Mouse (Mus musculus) kidney, postnatal 0 days (tissue): ENCODE data around the gene Arhgap11a. TPM values are rescaled to one million over a fixed set of nuclear protein-coding genes. Genes with fewer than 3 reads are reported as not detected.
A peak's percentile ranks its signal among the peaks of the same experiment; 100 is the strongest.

Experiments used
- ATAC-seq: fragments of 200-750 bp; cut with Nextera tagmentation; replicated peaks from 2 replicates; pipeline ENCODE4 v1.8.0; 2017; ENCODE audit warnings: low read depth, moderate number of reproducible peaks, moderate TSS enrichment, moderate library complexity; ENCODE audit not compliant: low FRiP score
- DNase-seq: peaks from one replicate; pipeline ENCODE4 v3.0.0-alpha.2; 2016; ENCODE audit warnings: low spot score
- H3K27ac ChIP-seq: fragments of 300-500 bp; sonication (generic); 2 replicates; pipeline ENCODE4 v1.5.1; 2014; ENCODE audit warnings: mild to moderate bottlenecking
- H3K27me3 ChIP-seq: fragments of 300-500 bp; sonication (generic); 2 replicates; pipeline ENCODE4 v1.6.1; 2014; ENCODE audit warnings: low read length, mixed read lengths; ENCODE audit not compliant: insufficient read depth
- H3K36me3 ChIP-seq: fragments of 300-500 bp; sonication (generic); 2 replicates; pipeline ENCODE4 v1.6.1; 2014; ENCODE audit warnings: low read length, mixed read lengths; ENCODE audit not compliant: insufficient read depth
- H3K4me1 ChIP-seq: fragments of 300-500 bp; sonication (generic); replicated peaks from 2 replicates; pipeline ENCODE4 v1.6.1; 2014; ENCODE audit warnings: antibody characterized with exemption, low read length, mixed read lengths; ENCODE audit not compliant: insufficient read depth
- H3K4me2 ChIP-seq: fragments of 300-500 bp; sonication (generic); 2 replicates; pipeline ENCODE4 v1.6.1; 2014; ENCODE audit warnings: mild to moderate bottlenecking, low read length, moderate library complexity, mixed read lengths
- H3K4me3 ChIP-seq: fragments of 300-500 bp; sonication (generic); replicated peaks from 2 replicates; pipeline ENCODE4 v1.5.1; 2014; ENCODE audit warnings: low read depth, low read length
- H3K9ac ChIP-seq: fragments of 300-500 bp; sonication (generic); 2 replicates; pipeline ENCODE4 v1.6.1; 2014; ENCODE audit warnings: low read depth, low read length
- H3K9me3 ChIP-seq: fragments of 300-500 bp; sonication (generic); replicated peaks from 2 replicates; pipeline ENCODE4 v1.6.1; 2016; ENCODE audit warnings: low read length, inconsistent platforms, mixed read lengths
- CTCF ChIP-seq: IDR thresholded peaks from 2 replicates; pipeline ENCODE4 v1.5.1; 2016; ENCODE audit warnings: antibody characterized with exemption, low read depth, mild to moderate bottlenecking, moderate library complexity
- WGBS: fragments of 180-500 bp; shearing (Covaris S2); extraction: QIAGEN DNeasy Blood & Tissue Kit; methylation state at CpG from one replicate; pipeline ENCODE4 v1.1.7; 2014; 5-methylcytosine and 5-hydroxymethylcytosine counted together
- polyA plus RNA-seq: library from polyadenylated mRNA; unstranded; fragments of >200 nt; fragmentation: Nextera tagmentation; extraction: Ambion mirVana; gene quantifications from 2 replicates; pipeline ENCODE4 v1.2.1, GENCODE M21; 2015

Gene Arhgap11a
- polyA plus RNA-seq = 11.7 and 12.5 TPM in 2 replicates

DNA sequence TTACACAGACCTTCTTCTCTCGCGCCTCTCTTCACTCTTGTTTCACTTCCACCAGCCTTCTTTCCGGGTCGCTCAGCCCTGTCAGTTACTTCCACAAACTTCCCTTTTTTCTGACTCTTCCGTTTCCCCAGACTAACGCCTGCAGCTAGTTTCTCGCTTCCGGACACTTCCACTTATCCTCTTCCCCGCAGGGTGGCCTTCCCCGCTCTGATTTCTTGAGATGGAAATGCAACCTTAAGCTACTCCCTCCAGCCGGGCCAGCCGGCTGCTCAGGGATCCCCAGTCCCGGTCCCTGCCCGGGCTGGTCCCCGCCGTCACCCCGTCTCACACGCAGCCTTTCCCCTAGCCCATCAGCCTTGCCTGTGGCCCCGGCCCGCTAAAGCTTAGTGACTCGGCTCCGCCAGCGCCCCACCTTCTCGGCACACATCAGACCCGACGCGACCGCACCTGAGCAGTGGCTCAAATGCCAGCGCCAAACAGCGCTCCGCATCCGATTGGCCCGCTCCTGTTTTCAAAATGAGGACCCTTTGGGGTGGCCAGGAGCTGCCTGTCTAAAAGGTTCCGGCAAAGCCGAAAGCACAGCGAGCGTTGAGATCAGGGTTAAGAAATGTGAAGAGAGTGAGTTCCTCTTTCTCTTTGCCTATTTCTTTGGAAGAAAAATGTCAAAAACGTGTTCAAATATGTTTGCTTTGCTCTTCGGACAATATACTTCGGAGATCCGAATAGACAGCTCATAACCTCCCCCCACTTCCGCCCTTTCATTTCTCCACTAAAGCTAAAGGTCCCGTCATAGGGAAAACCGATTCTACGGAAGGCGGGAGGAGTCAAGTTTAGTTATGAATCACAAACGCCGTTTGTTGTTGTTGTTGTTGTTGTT is at the start of gene Arhgap11a:
Gene Arhgap11a, minus strand, starts transcription at position 417 of the 877 bp plus-strand sequence.
- peak within 1 kb of the TSS; percentile 90 for H3K4me3 ChIP-seq
- DNase-seq (peak; percentile 98), ATAC-seq (peak; percentile 98)
- H3K9me3 ChIP-seq = no peaks in the 10 kb centered on the region
- H3K4me1 ChIP-seq = peaks cover 9% of the 10 kb centered on the region; the same call in 1 of the 2 replicates
- peak within 1 kb of the TSS; percentile 76 for H3K4me2 ChIP-seq
- no peaks in the 10 kb centered on the region for H3K27me3 ChIP-seq
- WGBS = under 1% methylated on average over 48 of the region's 48 CpGs
- TF ChIP-seq CTCF = no peak
- no peaks in the 10 kb centered on the region for H3K36me3 ChIP-seq
- H3K9ac ChIP-seq = peak within 1 kb of the TSS; percentile 63
- H3K27ac ChIP-seq = peak within 1 kb of the TSS; percentile 79

- DNase-seq = no peak
- Histone ChIP-seq H3K9me3 (no peaks in the 10 kb centered on the region), H3K27ac (no peak overlapping the region), H3K27me3 (no peaks in the 10 kb centered on the region), H3K4me3 (no peak overlapping the region), H3K36me3 (no peaks in the 10 kb centered on the region), H3K4me1 (no peaks in the 10 kb centered on the region), H3K9ac (no peak overlapping the region), H3K4me2 (no peak overlapping the region)
- no peak for TF ChIP-seq CTCF
- ATAC-seq = no peak
- 78% methylated on average over 10 of the region's 12 CpGs for WGBS
Observed at GRCm38 (mm10) chr2:113893385-113894122, 45.1 kb upstream of the Arhgap11a start.

DNA sequence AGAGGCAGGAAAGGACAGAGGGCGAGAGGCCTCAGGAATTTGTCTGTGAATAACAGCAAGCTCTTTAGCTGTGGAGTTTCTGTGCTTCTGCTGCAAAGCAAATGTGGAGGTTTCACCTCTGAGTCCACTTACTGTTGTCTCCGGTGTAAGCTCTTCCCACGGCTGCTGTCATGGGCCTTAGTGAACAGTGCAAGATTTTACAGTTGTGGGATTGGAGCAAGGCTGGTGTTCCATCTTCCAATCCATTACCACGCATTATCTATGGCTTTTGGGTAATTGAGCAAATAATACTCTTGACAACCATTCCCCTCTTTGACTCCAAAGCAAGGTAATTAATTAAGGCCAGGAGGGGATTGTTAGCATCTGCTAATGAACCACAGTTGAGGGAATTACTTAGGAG is 38.7 kb upstream of the Arhgap11a start:
- H3K36me3 ChIP-seq = no peaks in the 10 kb centered on the region
- no peak for ATAC-seq
- no peak for DNase-seq
- H3K4me2 ChIP-seq = no peak overlapping the region
- H3K9me3 ChIP-seq = no peaks in the 10 kb centered on the region
- H3K27me3 ChIP-seq = no peaks in the 10 kb centered on the region
- no peak for TF ChIP-seq CTCF
- H3K4me3 ChIP-seq = no peak overlapping the region
- no peak overlapping the region for H3K27ac ChIP-seq
- 79% methylated on average over 4 of the region's 4 CpGs for WGBS
- H3K9ac ChIP-seq = no peak overlapping the region
- no peaks in the 10 kb centered on the region for H3K4me1 ChIP-seq

GRCm38 (mm10) chr2:113886061-113886460 is 37.6 kb upstream of the Arhgap11a start:
- Histone ChIP-seq H3K9me3 (no peaks in the 10 kb centered on the region), H3K27me3 (no peaks in the 10 kb centered on the region), H3K4me1 (no peaks in the 10 kb centered on the region), H3K36me3 (no peaks in the 10 kb centered on the region), H3K4me3 (no peak overlapping the region), H3K27ac (no peak overlapping the region), H3K9ac (no peak overlapping the region), H3K4me2 (no peak overlapping the region)
- ATAC-seq (no peak), DNase-seq (no peak)
- 40% methylated on average over 1 of the region's 1 CpGs for WGBS
- TF ChIP-seq CTCF = no peak

GRCm38 (mm10) chr2:113870115-113870514 is 21.7 kb upstream of the Arhgap11a start:
- H3K36me3 ChIP-seq = no peaks in the 10 kb centered on the region
- TF ChIP-seq CTCF = no peak
- no peak overlapping the region for H3K9ac ChIP-seq
- H3K9me3 ChIP-seq = no peaks in the 10 kb centered on the region
- H3K4me3 ChIP-seq = no peak overlapping the region
- no peaks in the 10 kb centered on the region for H3K27me3 ChIP-seq
- DNase-seq (no peak), ATAC-seq (no peak)
- no peak overlapping the region for H3K4me2 ChIP-seq
- no peak overlapping the region for H3K27ac ChIP-seq
- H3K4me1 ChIP-seq = no peaks in the 10 kb centered on the region
- WGBS = 90% methylated on average over 1 of the region's 1 CpGs

DNA sequence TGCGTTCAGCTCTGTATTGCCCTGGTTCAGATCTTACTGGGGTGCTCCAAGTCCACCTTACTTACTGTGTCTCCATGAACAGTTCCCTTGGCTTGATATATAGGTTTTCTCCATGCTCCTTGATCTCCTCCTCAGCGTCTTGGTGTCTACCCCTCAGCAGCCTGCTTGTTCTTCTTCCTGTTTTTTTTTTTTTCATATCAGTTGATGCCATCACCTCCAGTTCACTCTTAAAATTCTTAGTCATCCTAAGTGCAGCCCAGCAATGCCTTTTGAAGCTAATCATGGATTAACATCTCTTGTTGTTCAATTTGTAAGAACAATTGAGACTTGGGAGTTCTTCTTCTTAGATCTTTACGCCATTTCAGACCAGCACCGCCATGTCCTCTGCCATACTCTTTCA is 19.9 kb upstream of the Arhgap11a start:
- Histone ChIP-seq H3K27me3 (no peaks in the 10 kb centered on the region), H3K36me3 (no peaks in the 10 kb centered on the region)
- 82% methylated on average over 4 of the region's 4 CpGs for WGBS

More for the DNA sequence above, 19.9 kb upstream of the Arhgap11a start:
- Histone ChIP-seq H3K4me1 (no peaks in the 10 kb centered on the region), H3K4me3 (no peak overlapping the region), H3K4me2 (no peak overlapping the region), H3K9me3 (no peaks in the 10 kb centered on the region), H3K9ac (no peak overlapping the region), H3K27ac (no peak overlapping the region)
- DNase-seq (no peak), ATAC-seq (no peak)
- TF ChIP-seq CTCF = no peak
